Mouse (Mus musculus) lung, adult 2 months (tissue): Measurements from ENCODE around the gene Upf1.

Experiments used
- CTCF ChIP-seq: fragments of 200-500 bp; IDR thresholded peaks from 2 replicates; pipeline ENCODE4 v1.5.1; 2011; ENCODE audit warnings: mild to moderate bottlenecking, low read length, control low read depth; ENCODE audit not compliant: insufficient read depth
- POLR2A ChIP-seq: fragments of 200-500 bp; IDR thresholded peaks from 2 replicates; pipeline ENCODE4 v1.6.1; 2011; ENCODE audit warnings: low read depth, mild to moderate bottlenecking, control low read depth, low read length, borderline replicate concordance; ENCODE audit errors: extremely low read depth

DNA sequence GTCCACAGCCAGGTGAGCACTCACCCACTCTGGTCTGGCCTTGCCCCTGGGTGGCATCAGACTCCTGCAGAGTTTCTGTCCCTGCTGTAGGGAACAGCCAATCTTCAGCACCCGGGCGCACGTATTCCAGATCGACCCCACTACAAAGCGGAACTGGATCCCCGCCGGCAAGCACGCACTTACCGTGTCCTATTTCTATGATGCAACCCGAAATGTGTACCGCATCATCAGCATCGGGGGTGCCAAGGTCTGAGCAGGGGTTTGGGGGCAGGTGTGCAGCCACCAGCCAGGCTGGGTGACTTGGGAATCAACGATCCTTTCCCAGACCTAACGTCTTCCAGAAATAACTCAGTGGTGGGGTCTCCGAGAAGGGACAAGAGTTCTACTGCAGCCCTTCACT is 67.8 kb downstream of the Upf1 start:
- TF ChIP-seq CTCF: no peak
- no peak for TF ChIP-seq POLR2A
